Mouse (Mus musculus) G1E (cell line): ENCODE measurements around the gene Slc10a2. TPM values are rescaled to one million over a fixed set of nuclear protein-coding genes. Genes with fewer than 3 reads are reported as not detected.

Source experiments
- ATAC-seq: 2 replicates; pipeline ENCODE4 v1.8.0; 2016; ENCODE audit warnings: mild to moderate bottlenecking; ENCODE audit not compliant: insufficient number of reproducible peaks, poor library complexity, low FRiP score, severe bottlenecking; ENCODE audit errors: extremely low read depth
- DNase-seq: peaks from one replicate; pipeline ENCODE4 v3.0.0; 2012; ENCODE audit warnings: low spot score
- H3K27me3 ChIP-seq: 2 replicates; pipeline ENCODE4 v1.6.1; 2012; ENCODE audit warnings: mild to moderate bottlenecking, low read length, inconsistent platforms; ENCODE audit not compliant: insufficient read depth
- H3K36me3 ChIP-seq: replicated peaks from 2 replicates; pipeline ENCODE3; 2012; ENCODE audit warnings: mild to moderate bottlenecking, inconsistent platforms
- H3K4me1 ChIP-seq: 2 replicates; pipeline ENCODE4 v1.6.1; 2012; ENCODE audit warnings: low read depth, low read length, inconsistent platforms, mixed read lengths; ENCODE audit not compliant: insufficient read depth
- H3K4me3 ChIP-seq: 2 replicates; pipeline ENCODE4 v1.5.1; 2012; ENCODE audit warnings: low read depth, mild to moderate bottlenecking, inconsistent platforms, low read length, moderate library complexity, mixed read lengths
- H3K9me3 ChIP-seq: replicated peaks from 2 replicates; pipeline ENCODE4 v1.6.1; 2012; ENCODE audit warnings: inconsistent platforms
- CTCF ChIP-seq: IDR thresholded peaks from 2 replicates; pipeline ENCODE4 v1.5.1; 2012; ENCODE audit warnings: low read depth, low read length, inconsistent platforms, mixed read lengths
- GATA1 ChIP-seq: IDR thresholded peaks from 2 replicates; pipeline ENCODE4 v1.6.1; 2012; ENCODE audit warnings: borderline replicate concordance, low read length, inconsistent platforms, mixed read lengths
- GATA2 ChIP-seq: IDR thresholded peaks from 2 replicates; pipeline ENCODE4 v1.6.1; 2012; ENCODE audit warnings: low read depth, low read length, inconsistent platforms, borderline replicate concordance
- POLR2AphosphoS5 ChIP-seq: IDR thresholded peaks from 2 replicates; pipeline ENCODE4 v1.6.1; 2012; ENCODE audit warnings: low read depth, low read length, inconsistent platforms; ENCODE audit not compliant: insufficient replicate concordance
- TAL1 ChIP-seq: conservative IDR thresholded peaks from 2 replicates; pipeline ENCODE4 v1.6.1; 2012; ENCODE audit warnings: low read depth, low read length, inconsistent platforms, mixed read lengths
- polyA plus RNA-seq: library from polyadenylated mRNA; stranded (reverse); fragments of >175 nt; gene quantifications from 2 replicates; pipeline ENCODE4 v1.2.3, GENCODE M21; 2012
- total RNA-seq, 2 experiments: library from RNA; stranded (forward) in 1 of 2; stranded (reverse) in 1 of 2; fragments of 200-1000 nt in 1 of 2; fragments of >200 nt in 1 of 2; fragmentation: Nextera tagmentation in 1 of 2; gene quantifications; 2 replicates each; pipeline ENCODE4 v1.2.3; 2014 to 2017

Slc10a2 gene
- total and polyA plus RNA-seq, 3 experiments = 0.05 TPM; not detected in 2

GRCm38 (mm10) chr8:5038811-5039561, 66.2 kb downstream of the Slc10a2 start:
- DNase-seq = no peak
- Histone ChIP-seq H3K9me3 (no peaks in the 10 kb centered on the region), H3K4me3 (no peak overlapping the region), H3K36me3 (no peaks in the 10 kb centered on the region), H3K4me1 (no peaks in the 10 kb centered on the region), H3K27me3 (no peaks in the 10 kb centered on the region)
- TF ChIP-seq GATA2 = no peak
- TF ChIP-seq CTCF = no peak
- no peak for TF ChIP-seq GATA1
- no peak for TF ChIP-seq POLR2AphosphoS5
- no peak for TF ChIP-seq TAL1
- no peak for ATAC-seq
